Mouse (Mus musculus): ENCODE data around the gene Cmas.

The Cmas gene

DNA sequence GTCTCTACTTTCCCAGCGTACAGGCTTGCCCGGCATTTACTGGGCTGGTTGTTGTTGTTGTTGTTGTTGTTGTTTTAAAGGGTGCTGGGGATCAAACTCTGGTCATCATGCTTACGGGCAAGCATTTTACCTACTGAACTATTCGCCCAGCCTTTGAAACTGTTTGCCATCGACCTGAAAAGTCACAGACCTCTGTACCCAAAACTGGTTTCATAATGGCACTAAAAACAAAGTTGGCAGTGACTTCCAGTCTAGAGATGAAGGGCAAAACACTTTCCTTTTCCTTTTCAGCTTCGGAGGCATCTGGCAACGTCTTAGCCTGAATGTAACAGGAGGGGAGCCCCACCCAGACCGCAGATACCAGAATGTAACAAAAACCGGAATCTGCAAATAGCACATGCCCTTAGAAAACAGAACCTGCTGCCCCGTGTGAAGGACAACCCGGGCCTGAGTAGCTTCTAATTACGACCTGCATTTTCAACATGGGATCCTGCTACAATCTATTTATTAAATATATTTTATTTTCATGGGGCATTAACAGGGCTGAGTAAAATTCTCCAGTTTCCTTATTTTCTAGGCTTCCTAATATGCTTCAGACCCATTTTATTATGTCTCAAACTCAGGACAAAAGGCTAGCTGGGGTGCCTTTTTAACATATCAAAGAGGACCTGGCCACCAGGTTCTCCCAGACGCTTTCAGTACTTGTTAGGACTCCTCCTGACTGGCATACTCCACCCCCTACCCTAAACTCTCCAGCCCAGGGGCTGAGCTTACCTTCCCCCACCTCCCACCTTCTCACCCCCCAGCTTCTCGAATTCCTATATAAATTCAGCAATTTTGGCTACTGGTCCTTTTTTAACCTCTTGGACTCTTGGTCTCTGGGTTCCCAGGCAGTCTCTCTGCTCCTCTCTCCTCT lies 3.9 kb upstream of the Cmas start:
- no peak for DNase-seq (ENCODE audit: low spot score in 2 of 2)

DNA sequence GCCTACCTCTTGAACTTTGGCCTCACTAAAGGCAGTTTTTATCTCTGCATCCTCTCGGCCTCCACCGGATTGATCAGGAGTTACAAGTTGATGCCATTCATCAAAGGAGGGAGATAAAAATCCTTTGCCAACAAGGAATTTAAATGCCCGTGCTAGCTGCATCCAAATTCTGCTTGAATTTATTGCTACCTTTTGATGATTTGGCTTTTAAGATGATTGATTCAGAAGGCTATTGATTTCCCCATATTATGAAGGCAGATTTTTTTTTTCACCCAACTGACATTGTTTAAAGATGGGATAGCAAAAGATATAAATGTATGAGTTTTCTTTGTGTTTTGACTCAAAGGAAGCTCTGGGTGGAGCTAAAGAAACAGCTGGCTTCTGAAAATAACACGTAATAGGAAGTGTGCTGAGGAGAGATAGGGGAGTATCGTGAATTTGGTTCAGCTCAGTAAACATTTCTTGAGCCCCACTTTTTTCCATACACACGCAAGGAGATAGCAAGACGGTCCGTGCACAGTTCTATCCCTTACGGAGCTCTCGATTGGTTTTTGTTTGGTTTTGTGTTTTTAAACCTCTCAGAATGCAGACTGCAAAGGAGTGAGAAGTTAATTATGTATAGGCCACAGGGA lies 964 bp downstream of the Cmas start:
- no peak for DNase-seq (ENCODE audit: low spot score in 2 of 2)

DNA sequence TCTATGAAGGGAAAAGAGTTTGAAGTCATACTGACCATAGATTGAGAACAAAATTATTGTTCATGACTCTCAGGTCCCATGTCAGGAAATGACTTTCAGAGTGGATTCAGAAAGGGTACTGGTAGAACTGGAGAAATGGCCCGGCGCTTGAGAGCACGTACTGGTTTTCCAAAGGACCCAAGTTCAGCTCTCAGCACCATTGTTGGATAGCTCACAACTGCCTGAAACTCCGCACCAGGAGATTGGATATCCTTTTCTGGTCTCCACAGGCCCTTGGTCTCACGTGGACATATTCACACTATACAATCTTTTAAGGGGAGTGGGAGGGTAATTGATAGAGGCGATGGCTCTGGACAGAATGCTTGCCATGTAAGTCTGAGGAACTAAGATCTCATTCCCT lies 1.5 kb downstream of the Cmas start:
- no peak for DNase-seq (ENCODE audit: low spot score in 2 of 2)

DNA sequence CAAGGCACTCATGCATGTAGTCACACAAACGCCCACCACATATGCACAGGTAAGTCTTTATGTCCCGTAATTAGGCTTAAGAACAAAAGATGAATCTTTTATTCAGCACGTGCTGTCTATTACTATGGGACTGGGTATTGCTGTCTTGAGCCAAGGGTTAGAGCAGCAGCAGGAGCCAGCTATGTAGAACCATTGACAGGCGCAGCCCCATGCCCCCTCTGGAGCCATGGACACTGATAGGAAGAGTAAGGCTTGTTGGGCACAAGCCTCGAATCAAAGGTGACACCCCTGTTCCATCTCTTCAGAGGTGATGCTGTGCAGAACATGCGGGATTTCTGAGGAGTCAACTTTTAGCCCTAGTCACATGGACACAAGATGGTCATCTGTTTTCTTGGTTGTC lies 2.1 kb downstream of the Cmas start:
- DNase-seq (ENCODE audit: low spot score in 2 of 2) = no peak

DNA sequence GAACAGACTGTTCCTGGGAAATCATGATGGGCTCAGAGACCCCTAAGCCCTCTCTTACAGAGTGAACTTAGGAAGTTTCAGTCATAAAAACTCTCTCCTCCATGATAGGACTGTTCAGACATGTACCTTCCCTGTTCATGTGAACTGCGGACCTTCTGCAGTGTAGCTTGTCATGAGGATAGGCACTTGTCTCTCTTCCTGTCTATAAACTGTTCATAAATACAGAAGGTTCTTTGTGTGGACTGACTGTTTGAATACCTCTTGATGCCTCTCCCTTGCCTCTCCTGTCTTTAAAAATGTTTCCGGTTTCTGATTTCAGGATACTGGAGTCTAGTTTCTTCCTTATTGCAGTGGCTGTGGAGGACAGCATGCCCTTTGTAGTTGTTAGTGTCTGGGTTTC lies 3.1 kb downstream of the Cmas start:
- no peak for DNase-seq (ENCODE audit: low spot score in 2 of 2)

DNA sequence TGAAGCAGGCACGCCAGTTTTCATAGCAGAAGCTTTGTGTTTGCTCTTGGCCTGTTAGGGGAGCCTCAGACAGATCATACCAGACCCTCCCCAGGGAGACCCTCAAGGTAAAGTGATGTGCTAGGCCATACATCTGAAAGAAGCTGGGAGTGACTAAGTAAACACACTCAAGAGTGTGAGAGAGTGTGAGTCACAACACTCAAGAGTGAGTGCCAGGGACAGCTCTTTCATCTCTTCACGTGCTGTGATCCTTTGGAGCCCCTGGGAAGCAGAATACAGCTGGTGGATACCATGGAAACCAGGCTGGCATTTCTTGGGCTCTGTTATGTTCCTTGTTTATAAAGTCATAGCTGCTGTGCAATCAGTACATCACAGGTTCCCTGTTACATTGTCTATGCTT lies 8.4 kb downstream of the Cmas start:
- no peak for DNase-seq (ENCODE audit: low spot score in 2 of 2)

DNA sequence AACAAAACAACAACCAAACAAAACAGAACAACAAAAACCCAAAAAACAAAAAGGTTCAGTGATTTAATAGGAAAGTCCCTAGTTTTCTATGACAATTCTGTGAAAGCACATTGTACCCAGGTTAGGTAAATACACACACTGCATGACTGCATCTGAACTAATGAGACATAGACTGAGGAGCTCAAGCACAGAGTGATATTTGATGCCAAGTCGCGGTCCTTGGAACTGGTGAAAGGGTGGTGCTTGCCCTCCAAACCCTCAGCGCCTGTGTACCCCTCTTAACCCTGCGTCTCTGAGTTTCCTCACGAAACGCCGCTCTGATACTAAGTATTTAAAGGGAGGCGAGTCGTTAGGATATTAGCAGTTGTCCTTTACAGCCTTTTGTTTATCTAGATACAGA lies 10.8 kb downstream of the Cmas start:
- no peak for DNase-seq (ENCODE audit: low spot score in 2 of 2)

DNA sequence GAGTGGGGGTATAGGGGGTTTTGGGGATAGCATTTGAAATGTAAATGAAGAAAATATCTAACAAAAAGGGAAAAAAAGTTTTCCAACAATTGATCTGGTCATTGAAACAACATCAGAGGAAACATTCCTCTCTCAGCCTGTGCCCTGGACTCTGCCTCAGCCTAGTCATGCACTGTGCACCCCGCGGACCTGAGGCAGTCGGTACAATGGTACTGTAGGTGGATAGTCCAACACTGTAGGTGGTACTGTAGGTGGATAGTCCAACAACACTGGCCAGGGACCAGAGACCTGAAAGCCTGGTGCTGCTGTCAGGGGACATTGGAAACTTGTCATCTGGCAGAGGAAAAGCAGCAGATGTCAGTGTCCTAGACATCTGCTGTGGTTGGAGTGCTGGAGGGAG lies 13.4 kb downstream of the Cmas start:
- no peak for DNase-seq (ENCODE audit: low spot score in 2 of 2)

DNA sequence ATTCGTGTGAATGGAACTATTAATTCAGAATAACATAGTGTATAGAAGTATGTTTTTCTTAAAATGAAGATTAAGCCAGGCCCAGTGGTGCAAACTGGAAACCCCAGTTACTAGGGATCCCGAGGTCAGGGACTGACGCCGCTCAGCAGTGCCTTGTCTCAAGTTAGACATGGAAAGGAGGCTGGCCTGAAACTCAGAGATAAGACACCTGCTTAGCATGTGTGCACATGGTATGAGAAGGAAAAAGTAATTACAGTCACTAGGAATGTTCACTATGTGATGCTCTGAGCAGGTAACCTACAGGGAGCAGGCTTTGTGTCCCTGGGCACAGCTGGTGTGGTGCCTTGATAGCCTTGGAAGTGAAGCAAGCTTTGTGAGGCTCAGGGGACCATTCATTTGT lies 15.2 kb downstream of the Cmas start:
- no peak for DNase-seq (ENCODE audit: low spot score in 2 of 2)

DNA sequence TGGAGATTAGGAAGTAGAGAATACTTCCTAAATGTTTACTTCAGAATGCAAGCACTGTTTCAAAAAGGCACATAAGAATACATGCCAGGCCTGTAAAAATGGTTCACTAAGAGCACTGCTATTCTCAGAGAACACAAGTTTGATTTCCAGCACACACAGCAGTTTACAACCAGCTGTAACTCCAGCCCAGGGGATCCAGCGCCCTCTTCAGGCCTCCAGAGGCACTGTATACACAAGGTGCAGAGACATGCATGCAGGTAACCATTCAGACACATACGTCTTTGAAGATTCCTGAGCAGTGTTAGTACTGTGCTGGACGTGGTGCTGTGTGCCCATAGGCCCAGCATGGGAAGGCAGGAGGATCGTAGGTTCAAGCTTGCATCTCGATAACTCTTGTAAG lies 17.1 kb downstream of the Cmas start:
- DNase-seq (ENCODE audit: low spot score in 2 of 2) = no peak

DNA sequence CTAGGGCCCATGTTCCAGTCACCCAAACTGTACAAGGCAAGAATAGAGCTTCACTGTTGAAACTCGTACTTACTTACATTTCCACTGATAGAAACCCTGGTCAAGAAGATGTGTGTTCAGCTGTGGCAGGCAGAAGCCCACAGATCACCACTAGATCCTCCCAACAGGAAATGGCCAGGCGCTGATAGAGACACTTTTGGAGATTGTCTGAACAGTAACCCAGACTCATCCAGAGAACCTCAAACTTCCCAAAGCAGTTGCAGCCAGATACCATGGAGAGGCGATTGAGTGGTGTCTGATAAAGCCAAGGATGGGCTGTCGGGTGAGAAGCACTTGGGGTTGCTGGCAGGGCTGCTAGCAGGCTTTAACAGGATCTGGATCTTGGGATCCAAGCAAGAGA lies 20.4 kb downstream of the Cmas start:
- DNase-seq (ENCODE audit: low spot score in 2 of 2) = no peak

DNA sequence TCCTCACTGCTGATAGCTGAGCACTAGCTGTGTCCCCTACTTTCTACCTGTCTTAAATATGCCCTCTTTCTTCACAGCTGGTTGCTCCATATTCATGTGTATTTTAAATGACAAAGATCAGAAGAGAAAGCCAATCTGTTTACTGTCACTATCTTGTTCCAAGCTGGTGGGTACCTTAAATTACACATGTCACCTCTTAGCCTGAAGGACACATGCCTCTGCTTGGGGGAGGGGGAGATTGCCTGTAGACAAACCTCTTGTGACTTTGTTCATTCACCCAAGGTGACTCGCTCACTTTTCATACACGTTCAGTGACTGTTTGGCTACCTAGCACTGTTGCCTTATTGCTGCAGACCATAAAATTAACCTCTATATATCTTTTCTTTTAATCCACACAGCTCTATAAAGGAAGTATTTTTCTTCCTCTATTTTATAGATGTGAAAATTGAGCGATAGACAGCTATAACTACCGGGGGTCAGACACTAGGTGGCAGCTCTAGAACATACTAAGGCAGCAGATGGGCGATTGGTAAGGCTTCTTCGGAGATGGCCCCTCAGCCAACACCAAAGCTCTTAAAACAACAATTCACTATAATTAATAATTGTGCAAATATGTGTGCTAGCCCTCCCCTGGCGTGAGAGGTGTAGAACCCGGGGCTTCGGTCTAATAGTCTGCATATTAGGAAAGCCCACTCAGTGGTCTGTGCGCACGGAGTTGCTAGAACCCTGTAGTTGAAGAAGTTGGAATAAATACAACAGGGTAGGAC lies 22.7 kb downstream of the Cmas start:
- peak; percentile 34 to 52 for DNase-seq (ENCODE audit: low spot score in 2 of 2)

DNA sequence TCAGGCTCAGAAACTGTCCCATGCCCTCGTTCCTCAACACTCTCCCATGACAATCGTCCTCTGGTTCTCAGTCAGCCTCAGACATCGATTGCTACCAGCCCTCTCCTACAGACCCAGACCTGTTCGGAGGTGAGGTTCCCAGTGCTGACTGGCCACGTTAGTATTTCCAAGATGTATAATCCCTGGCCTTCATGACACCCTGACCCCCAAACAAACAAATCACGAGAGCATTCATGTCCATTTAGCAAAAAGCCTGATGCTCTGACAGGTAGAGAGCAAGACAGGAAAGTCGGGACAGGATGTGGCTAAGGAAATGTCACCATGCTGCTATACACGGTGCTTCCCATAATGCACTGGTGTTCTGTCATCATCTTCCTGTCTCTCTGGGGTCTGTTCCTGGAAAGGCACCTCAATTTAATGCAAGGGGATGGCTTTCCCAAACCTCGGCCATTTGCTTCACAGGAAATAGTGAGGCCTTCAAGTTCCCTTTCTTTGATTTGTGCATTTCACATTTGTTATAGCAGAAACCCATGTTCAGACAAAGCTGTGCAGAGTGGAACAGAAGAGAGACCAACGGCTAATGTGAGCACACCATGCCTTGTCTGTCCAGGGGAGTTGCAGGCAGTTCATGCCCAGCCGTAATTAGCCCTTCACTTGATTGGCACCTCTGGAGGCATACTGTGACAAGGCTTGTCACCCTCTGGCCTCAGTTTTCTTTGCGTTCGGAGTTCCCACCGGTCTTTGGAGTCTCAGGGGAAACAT lies 23.5 kb downstream of the Cmas start:
- no peak for DNase-seq (ENCODE audit: low spot score in 2 of 2)

DNA sequence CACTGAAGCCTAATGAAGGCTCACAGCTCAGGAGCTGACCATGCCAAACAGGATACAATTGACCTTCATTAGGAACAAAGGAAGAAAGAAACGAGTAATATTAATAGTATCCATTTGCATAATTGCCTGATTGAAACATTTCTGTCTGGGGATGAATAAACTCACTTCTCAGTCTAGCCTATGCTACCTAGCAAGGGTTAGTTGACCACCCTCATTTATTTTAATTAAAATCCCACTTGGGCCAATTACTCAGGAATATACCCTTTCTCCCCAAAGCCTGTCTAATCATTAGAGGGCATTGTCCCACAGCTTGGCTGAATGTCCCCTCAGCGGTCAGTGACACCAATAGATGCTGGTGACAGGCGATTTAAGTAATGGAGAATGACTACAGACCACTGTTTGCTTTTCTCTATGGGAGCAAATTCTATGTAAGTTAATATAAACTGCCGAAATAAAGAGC lies 24.1 kb downstream of the Cmas start:
- DNase-seq (ENCODE audit: low spot score in 2 of 2) = no peak

DNA sequence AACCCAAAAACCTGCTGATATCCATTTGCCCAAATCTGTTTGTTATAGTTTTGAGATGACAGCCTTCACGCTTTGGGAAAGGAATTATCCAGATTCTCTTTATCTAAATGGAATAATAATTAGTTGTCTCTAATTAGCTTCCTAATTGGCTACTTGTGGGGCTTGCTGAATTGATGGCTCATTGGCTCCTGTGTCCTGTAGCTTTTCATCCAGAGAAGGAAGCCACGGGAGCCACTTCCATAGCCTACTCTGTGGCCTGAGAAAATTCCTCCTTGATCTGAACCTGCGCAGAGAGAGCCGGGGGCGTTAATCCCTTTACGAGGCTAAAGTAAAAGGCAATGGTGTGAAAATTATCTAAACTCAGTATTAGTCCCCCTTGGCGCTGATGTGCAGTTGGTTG lies 24.8 kb downstream of the Cmas start:
- DNase-seq (ENCODE audit: low spot score in 2 of 2) = no peak

DNA sequence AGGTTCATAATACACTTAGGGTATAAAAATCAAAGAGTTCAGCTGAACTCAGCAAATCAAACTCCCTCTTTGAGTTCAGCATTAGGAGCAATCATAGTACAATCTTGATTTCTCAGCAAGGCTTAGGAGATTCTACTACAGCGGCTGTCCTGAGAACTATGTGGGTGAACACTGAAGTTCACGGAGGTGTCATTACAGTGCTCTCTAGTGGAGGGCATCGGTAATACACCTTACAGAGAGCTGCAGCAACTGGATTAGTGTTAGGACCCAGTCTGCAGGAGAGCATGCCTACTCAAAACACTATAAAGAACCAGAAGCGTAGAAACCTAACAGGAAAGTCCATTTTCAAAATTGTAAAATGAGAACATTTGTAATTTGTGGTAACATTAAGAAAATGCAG lies 28.9 kb downstream of the Cmas start:
- DNase-seq (ENCODE audit: low spot score in 2 of 2) = peak in 1 of 2 experiments; percentile 33

DNA sequence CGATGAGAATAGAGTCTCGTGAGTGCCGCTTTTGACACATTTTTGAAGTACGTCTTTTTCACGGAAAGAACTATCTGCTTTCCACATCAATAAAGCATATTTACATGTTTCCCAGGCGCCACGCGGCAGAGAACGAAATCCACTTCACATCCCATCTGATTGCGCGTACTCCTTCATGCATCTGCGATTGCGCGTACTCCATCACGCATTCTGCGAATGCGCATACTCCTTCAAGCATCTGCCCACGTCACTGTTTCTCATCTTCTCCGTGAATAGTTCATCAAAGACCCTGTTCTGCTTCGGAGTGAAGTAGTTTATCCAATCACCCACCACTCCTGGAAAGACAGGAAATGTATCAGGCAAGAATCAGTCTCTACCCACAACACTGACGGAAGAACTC lies 29.6 kb downstream of the Cmas start:
- DNase-seq (ENCODE audit: low spot score in 2 of 2) = no peak

DNA sequence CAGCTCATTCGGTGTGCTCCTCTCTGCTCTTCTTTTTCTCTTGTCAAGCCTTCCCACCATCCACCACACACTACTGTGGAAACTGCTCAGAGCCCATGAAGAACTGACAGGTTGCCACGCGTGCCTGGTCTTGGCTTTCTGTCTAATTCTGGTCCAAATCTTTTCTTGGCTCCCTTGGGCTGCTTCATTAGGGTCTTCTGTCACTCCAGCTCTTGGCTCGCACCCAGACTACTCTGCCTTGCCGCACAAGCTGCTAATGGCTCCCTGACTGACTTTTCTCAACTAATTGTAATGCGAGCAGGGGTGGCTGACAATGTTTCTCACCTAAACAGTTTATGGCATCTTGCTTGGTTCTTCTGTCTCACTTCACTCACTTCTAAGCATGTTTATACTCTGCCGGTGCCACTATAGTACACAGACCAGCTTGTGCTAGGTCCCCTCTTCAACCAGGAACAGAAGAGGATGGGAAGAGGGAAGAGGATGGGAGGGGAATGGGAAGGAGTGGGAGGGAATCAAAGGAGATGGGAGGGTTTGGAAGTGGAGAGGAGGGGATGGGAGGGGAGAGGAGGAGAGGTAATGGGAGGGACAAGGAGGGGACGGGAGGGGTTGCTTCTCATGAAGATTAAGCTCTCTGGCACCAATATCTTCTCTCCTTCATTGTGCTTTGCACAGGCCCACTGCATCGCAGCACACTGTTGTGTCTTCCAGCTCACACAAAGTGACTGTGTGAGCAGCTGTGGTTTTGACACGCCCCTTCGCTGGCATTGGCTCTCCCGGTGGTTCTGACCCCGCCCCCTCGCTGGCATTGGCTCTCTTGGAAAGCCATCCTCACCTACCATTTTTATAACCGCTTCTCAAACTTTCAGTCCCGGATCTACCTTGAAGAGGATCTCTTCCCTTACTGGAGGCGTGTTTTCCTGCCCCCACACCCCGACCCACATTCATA lies 31.8 kb downstream of the Cmas start:
- no peak for DNase-seq (ENCODE audit: low spot score in 2 of 2)

DNA sequence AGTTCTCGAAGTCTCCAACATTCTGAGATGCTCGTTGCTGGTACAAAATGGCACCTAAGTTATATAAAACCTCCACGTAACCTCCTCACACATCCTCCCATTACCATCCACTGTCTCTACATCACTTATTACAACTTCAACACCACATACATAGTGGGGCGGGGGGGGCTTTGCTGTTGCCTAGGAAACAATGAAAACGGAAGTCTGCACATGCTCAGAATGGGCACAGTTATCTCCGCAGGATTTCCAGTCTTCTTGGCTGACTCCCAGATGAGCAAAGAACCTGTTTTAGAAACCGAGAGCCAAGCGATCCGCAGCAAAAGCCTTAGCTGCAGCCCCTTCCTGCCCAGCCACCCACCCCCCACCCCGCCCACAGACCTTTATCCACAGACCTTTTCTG lies 33.2 kb downstream of the Cmas start:
- DNase-seq (ENCODE audit: low spot score in 2 of 2) = no peak

DNA sequence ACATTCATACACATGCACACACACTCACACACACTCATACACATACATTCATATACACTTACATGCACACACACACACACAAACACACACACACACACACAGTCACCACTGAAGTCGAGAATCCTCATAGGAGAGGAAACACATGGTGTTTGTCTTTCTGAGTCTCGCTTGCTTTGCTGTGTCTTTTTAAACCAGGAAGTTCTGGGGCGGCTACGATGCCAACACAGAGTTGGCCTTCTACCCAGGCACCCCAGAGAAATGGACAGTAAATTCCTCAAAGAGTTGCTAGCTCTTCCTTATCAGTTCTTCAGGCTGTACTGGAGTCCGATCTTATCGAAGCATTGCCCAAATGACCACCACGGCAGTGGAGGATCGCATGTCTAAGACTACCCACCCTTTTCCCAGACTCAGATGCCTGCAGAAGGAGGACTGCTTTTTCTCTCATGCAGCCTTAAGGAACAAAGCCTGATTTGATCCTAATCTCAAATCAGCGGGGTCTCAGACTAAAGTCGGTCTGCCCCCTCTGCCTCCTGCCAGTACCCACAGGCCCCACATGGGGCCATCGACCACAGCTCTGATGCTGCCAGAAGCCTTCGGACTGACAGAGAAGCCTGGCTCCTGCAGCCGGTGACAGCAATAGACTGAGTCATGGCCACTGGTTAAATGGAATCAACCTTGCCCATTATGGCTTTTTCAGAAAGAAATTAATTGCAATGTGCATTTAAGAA lies 35.9 kb downstream of the Cmas start:
- no peak for DNase-seq (ENCODE audit: low spot score in 2 of 2)

Measured in frontal cortex, postnatal 14 days (tissue).